Mouse (Mus musculus): ENCODE data around the gene Gm9736. TPM values are rescaled to one million over a fixed set of nuclear protein-coding genes. Genes with fewer than 3 reads are reported as not detected.
"Not testable (repeated sequence)": the region's sequence is repeated elsewhere in the genome, so short reads cannot be mapped to it uniquely, and the experiment has no call there.

Gm9736 gene
- total RNA-seq, 2 experiments from 2014 or later, result not detected

GRCm38 (mm10) chr10:77726186-77726585, 25.0 kb downstream of the Gm9736 start, which contains the start of gene Gm10100:
Gene Gm10100 (plus strand): TSS chr10:77726486.
- no peak for DNase-seq

GRCm38 (mm10) chr10:77724855-77725254, 26.3 kb downstream of the Gm9736 start:
- DNase-seq, result no peak

- not testable (repeated sequence) for DNase-seq
Measured at GRCm38 (mm10) chr10:77720299-77720698, 30.9 kb downstream of the Gm9736 start, which contains the start of gene Krtap12-1. Gene Krtap12-1 (plus strand): TSS chr10:77720599.

GRCm38 (mm10) chr10:77715507-77715906, 35.6 kb downstream of the Gm9736 start, which contains the start of gene Gm10142:
Gene Gm10142 (plus strand): TSS chr10:77715807.
- no peak for DNase-seq

GRCm38 (mm10) chr10:77713734-77714133, 37.4 kb downstream of the Gm9736 start:
- DNase-seq, result no peak

- DNase-seq, result not testable (repeated sequence)
Measured at GRCm38 (mm10) chr10:77711157-77711556, 40.0 kb downstream of the Gm9736 start, which contains the start of gene Gm10024. Gene Gm10024 (plus strand): TSS chr10:77711457.

- no peak for DNase-seq
Measured at GRCm38 (mm10) chr10:77709831-77710230, 41.3 kb downstream of the Gm9736 start.

- no peak for DNase-seq
Measured at GRCm38 (mm10) chr10:77706326-77706725, 44.8 kb downstream of the Gm9736 start, which contains the start of gene Gm10272. Gene Gm10272 (plus strand): TSS chr10:77706626.

Other genes with a start within 250 kb of the Gm9736 start
- gene Fam207a, start 235.6 kb downstream of the Gm9736 start, total RNA-seq (2021), result 10 to 100 TPM; 19.2 to 25.0 TPM
- 1 to 10 TPM; 4.2 to 9.1 TPM for gene Itgb2, start 221.1 kb downstream of the Gm9736 start, total RNA-seq (2021)
- 100 to 1,000 TPM; 197 to 219 TPM for gene Pttg1ip, start 169.6 kb downstream of the Gm9736 start, total RNA-seq (2021)
- 100 to 1,000 TPM in 1 of 2 experiments, 10 to 100 TPM in 1; 89.0 to 106 TPM for gene Sumo3, start 145.3 kb downstream of the Gm9736 start, total RNA-seq (2021)
- 10 to 100 TPM; 24.1 to 27.6 TPM for gene Gm49325, start 145.2 kb downstream of the Gm9736 start, total RNA-seq (2021)
- gene Ube2g2, start 129.1 kb downstream of the Gm9736 start, total RNA-seq (2021), result 10 to 100 TPM; 57.3 to 67.6 TPM
- gene Tspear, start 64.8 kb downstream of the Gm9736 start, total RNA-seq (2021), result under 1 TPM; 0.16 to 0.23 TPM
- gene Gm19402, start 60.6 kb downstream of the Gm9736 start, total RNA-seq (2021), result not detected
- not detected for gene Gm9508, start 54.1 kb downstream of the Gm9736 start, total RNA-seq (2021)
- gene Gm10272, start 44.7 kb downstream of the Gm9736 start, total RNA-seq (2021), result not detected
- not detected for gene Gm10024, start 39.9 kb downstream of the Gm9736 start, total RNA-seq (2021)
- not detected for gene Gm10142, start 35.5 kb downstream of the Gm9736 start, total RNA-seq (2021)
- not detected for gene Krtap12-1, start 30.8 kb downstream of the Gm9736 start, total RNA-seq (2021)
- gene Gm10100, start 24.9 kb downstream of the Gm9736 start, total RNA-seq (2021), result not detected
- gene Gm18596, start 8.7 kb downstream of the Gm9736 start, total RNA-seq (2021), result not detected
- gene Gm3233, start 8.3 kb upstream of the Gm9736 start, total RNA-seq (2021), result not detected
- not detected for gene Gm3238, start 20.0 kb upstream of the Gm9736 start, total RNA-seq (2021)
- not detected for gene Gm7138, start 25.6 kb upstream of the Gm9736 start, total RNA-seq (2021)
- gene Gm3250, start 31.2 kb upstream of the Gm9736 start, total RNA-seq (2021), result not detected
- not detected for gene Gm7137, start 36.8 kb upstream of the Gm9736 start, total RNA-seq (2021)
- gene Gm9639, start 43.7 kb upstream of the Gm9736 start, total RNA-seq (2021), result not detected
- gene Gm19668, start 47.8 kb upstream of the Gm9736 start, total RNA-seq (2021), result not detected
- gene Gm9507, start 60.5 kb upstream of the Gm9736 start, total RNA-seq (2021), result not detected
- not detected for gene Gm2696, start 63.3 kb upstream of the Gm9736 start, total RNA-seq (2021)
- not detected for gene Krtap10-4, start 75.7 kb upstream of the Gm9736 start, total RNA-seq (2021)
- not detected for gene Krtap10-10, start 84.6 kb upstream of the Gm9736 start, total RNA-seq (2021)
- not detected for gene Gm36176, start 95.4 kb upstream of the Gm9736 start, total RNA-seq (2021)
- not detected for gene Gm10318, start 101.5 kb upstream of the Gm9736 start, total RNA-seq (2021)
- not detected for gene Gm3285, start 110.6 kb upstream of the Gm9736 start, total RNA-seq (2021)
- 1 to 10 TPM; 4.2 to 5.7 TPM for gene Lrrc3, start 151.2 kb upstream of the Gm9736 start, total RNA-seq (2021)
- 1 to 10 TPM; 2.2 to 4.7 TPM for gene Trpm2, start 219.2 kb upstream of the Gm9736 start, total RNA-seq (2021)
- gene 1810043G02Rik, start 227.2 kb upstream of the Gm9736 start, total RNA-seq (2021), result 10 to 100 TPM; 18.6 to 20.9 TPM

All from adrenal gland, postnatal 36 days (tissue).